Mouse (Mus musculus) megakaryocyte, embryonic 14.5 days (primary cell): ENCODE measurements at regions not wholly inside any gene's neighbourhood (a gene's known extent, or its start where the extent isn't known, plus 50 kb on each side); places are given as distances from the start of the nearest gene placed in this dataset.

Experiments used
- FLI1 ChIP-seq: IDR thresholded peaks from 2 replicates; pipeline ENCODE4 v1.6.1; 2012; ENCODE audit warnings: low read length, inconsistent platforms, mixed read lengths
- GATA1 ChIP-seq: IDR thresholded peaks from 3 replicates; pipeline ENCODE4 v1.6.1; 2012; ENCODE audit warnings: mixed read lengths, low read length, inconsistent platforms, borderline replicate concordance

DNA sequence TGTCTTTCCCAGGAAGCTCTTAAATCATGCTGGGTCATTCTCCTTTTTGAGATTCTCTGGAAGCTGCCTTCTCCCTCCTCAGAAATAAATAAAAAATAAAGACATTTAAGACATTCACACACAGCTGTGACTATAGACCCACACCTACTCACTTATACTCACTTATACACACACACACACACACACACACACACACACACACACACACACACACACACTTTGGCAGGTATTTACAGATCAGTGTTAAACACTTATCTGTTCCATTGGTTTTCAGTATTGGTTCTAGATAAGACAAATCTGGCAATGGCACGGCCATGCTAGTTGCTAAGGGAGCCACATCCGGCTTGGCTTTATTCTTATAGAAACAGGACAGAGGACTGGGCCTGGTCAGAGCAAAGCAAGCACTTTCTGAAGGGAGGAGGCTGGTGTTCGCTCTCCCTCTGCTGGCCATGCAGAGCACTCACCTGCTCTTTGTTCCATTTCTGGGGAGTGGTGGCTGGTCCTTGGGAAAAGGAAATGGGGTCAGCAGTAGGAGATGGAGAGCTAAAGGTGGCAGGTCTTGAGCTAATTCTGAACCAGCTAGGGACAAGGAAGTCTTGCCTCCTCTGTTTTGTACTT, 123.8 kb upstream of the C1qtnf7 start:
- TF ChIP-seq GATA1 (no peak), FLI1 (no peak)
